Mouse (Mus musculus) thymus, adult 2 months (tissue): ENCODE data around the gene Avp.

Source experiments
- CTCF ChIP-seq: fragments of 200-500 bp; IDR thresholded peaks from 2 replicates; pipeline ENCODE4 v1.5.1; 2012; ENCODE audit warnings: mild to moderate bottlenecking, control low read depth, low read length, moderate library complexity, borderline replicate concordance; ENCODE audit not compliant: control insufficient read depth, poor library complexity, insufficient read depth; ENCODE audit errors: extremely low read depth
- POLR2A ChIP-seq: fragments of 200-500 bp; IDR thresholded peaks from 2 replicates; pipeline ENCODE4 v1.6.1; 2012; ENCODE audit warnings: mild to moderate bottlenecking, low read length, control low read depth, moderate library complexity; ENCODE audit not compliant: control insufficient read depth, poor library complexity, insufficient read depth; ENCODE audit errors: extremely low read depth

DNA sequence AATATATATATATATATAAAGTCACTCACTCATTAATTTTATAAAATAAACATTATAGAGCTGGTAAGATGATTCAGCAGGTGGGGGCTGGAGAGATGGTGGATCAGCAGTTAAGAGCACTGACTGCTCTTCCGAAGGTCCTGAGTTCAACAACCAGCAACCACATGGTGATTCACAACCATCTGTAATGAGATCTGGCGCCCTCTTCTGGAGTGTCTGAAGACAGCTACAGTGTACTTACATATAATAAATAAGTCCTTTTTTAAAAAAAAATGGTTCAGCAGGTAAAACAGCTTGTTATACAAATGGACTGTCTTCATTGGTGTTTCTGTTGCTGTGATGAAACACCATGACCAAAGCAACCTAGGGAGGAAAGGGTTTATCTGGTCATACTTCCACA is 24.3 kb downstream of the Avp start:
- TF ChIP-seq CTCF (no peak), POLR2A (no peak)
